Comparison of ENCODE assay signal across 8 mouse cellular contexts in genomic region chr6:72981124-72981651, GRCm38 (mm10). TPM values are rescaled to one million over a fixed set of nuclear protein-coding genes. Genes with fewer than 3 reads are reported as not detected.
DNase-seq lines count a peak whose midpoint lies in the region; ATAC-seq and TF ChIP-seq lines count a peak whose summit lies in the region.

No protein-coding gene starts in this region.

- no peak for TF ChIP-seq CTCF in midbrain, postnatal 0 days (IDR thresholded peaks at IDR 0.05)

- H3K4me3 ChIP-seq in forebrain, embryonic 11.5 days (ENCODE audit: low read depth, low read length), result no peak overlapping the region
- no peak overlapping the region for H3K4me3 ChIP-seq in forebrain, embryonic 13.5 days
- no peak overlapping the region for H3K4me3 ChIP-seq in brown adipose tissue, adult 24 weeks (ENCODE audit: insufficient read depth, low read depth, low read length)
- H3K4me3 ChIP-seq in heart, embryonic 11.5 days (ENCODE audit: low read depth, low read length), result no peak overlapping the region
- H3K4me3 ChIP-seq in midbrain, postnatal 0 days (ENCODE audit: low read depth, low read length), result no peak overlapping the region
- no peak overlapping the region for H3K4me3 ChIP-seq in forebrain, embryonic 16.5 days (replicated peaks; ENCODE audit: low read length)

- H3K27me3 ChIP-seq in forebrain, embryonic 11.5 days (ENCODE audit: control insufficient read depth, insufficient read depth, low read length), result no peaks in the 10 kb centered on the region
- H3K27me3 ChIP-seq in forebrain, embryonic 13.5 days, result no peaks in the 10 kb centered on the region
- H3K27me3 ChIP-seq in heart, embryonic 11.5 days (ENCODE audit: control insufficient read depth, insufficient read depth, low read length), result no peaks in the 10 kb centered on the region
- H3K27me3 ChIP-seq in midbrain, postnatal 0 days (ENCODE audit: insufficient read depth, low read length), result no peaks in the 10 kb centered on the region
- no peaks in the 10 kb centered on the region for H3K27me3 ChIP-seq in forebrain, embryonic 16.5 days (replicated peaks; ENCODE audit: control insufficient read depth, insufficient read depth, low read length)

- WGBS in forebrain, embryonic 11.5 days, result 48% methylated on average over 9 of the region's 9 CpGs
- WGBS in forebrain, embryonic 13.5 days, result 56% methylated on average over 9 of the region's 9 CpGs
- 22% methylated on average over 9 of the region's 9 CpGs for WGBS in heart, embryonic 11.5 days (ENCODE audit: insufficient replicate concordance)
- WGBS in midbrain, postnatal 0 days, result 44% methylated on average over 9 of the region's 9 CpGs
- WGBS in forebrain, embryonic 16.5 days, result 51% methylated on average over 9 of the region's 9 CpGs

- H3K4me2 ChIP-seq in forebrain, embryonic 11.5 days (ENCODE audit: low read depth, low read length, severe bottlenecking), result no peak overlapping the region
- H3K4me2 ChIP-seq in forebrain, embryonic 13.5 days, result no peak overlapping the region
- peak overlapping the region; percentile 32 for H3K4me2 ChIP-seq in heart, embryonic 11.5 days
- H3K4me2 ChIP-seq in midbrain, postnatal 0 days (ENCODE audit: low read depth, low read length, poor library complexity, severe bottlenecking), result no peak overlapping the region
- H3K4me2 ChIP-seq in forebrain, embryonic 16.5 days (ENCODE audit: low read length), result no peak overlapping the region

- no peak overlapping the region for H3K9ac ChIP-seq in forebrain, embryonic 11.5 days (ENCODE audit: low read length)
- H3K9ac ChIP-seq in forebrain, embryonic 13.5 days, result no peak overlapping the region
- no peak overlapping the region for H3K9ac ChIP-seq in heart, embryonic 11.5 days (ENCODE audit: low read depth, low read length)
- no peak overlapping the region for H3K9ac ChIP-seq in midbrain, postnatal 0 days (replicated peaks; ENCODE audit: low read length, poor library complexity, severe bottlenecking)
- H3K9ac ChIP-seq in forebrain, embryonic 16.5 days (replicated peaks; ENCODE audit: low read depth, low read length), result no peak overlapping the region

- no peak overlapping the region for H3K27ac ChIP-seq in forebrain, embryonic 11.5 days (ENCODE audit: low read depth, low read length)
- H3K27ac ChIP-seq in forebrain, embryonic 13.5 days, result no peak overlapping the region
- 0 out of 2 replicates have a peak overlapping the region, but pooled peaks have one; percentile 22 for H3K27ac ChIP-seq in brown adipose tissue, adult 24 weeks (replicated peaks; ENCODE audit: low read depth, low read length)
- no peak overlapping the region for H3K27ac ChIP-seq in heart, embryonic 11.5 days (ENCODE audit: low read depth, low read length)
- no peak overlapping the region for H3K27ac ChIP-seq in midbrain, postnatal 0 days (ENCODE audit: low read depth, low read length)
- no peak overlapping the region for H3K27ac ChIP-seq in forebrain, embryonic 16.5 days (ENCODE audit: low read length)

- DNase-seq in forebrain, embryonic 11.5 days (ENCODE audit: low spot score), result peak; percentile 59
- peak; percentile 73 to 78 for DNase-seq in kidney, postnatal 4 days
- peak; percentile 61 for DNase-seq in ovary, postnatal 14 days (ENCODE audit: low spot score)
- DNase-seq in midbrain, postnatal 0 days (ENCODE audit: low spot score), result no peak

- no peaks in the 10 kb centered on the region for H3K36me3 ChIP-seq in forebrain, embryonic 11.5 days (ENCODE audit: control insufficient read depth, insufficient read depth, low read length)
- no peaks in the 10 kb centered on the region for H3K36me3 ChIP-seq in forebrain, embryonic 13.5 days (ENCODE audit: poor library complexity, severe bottlenecking)
- no peaks in the 10 kb centered on the region for H3K36me3 ChIP-seq in heart, embryonic 11.5 days (ENCODE audit: control insufficient read depth, insufficient read depth, low read length)
- no peaks in the 10 kb centered on the region for H3K36me3 ChIP-seq in midbrain, postnatal 0 days (ENCODE audit: insufficient read depth, low read length)
- H3K36me3 ChIP-seq in forebrain, embryonic 16.5 days (ENCODE audit: control insufficient read depth, insufficient read depth), result no peaks in the 10 kb centered on the region

- ATAC-seq in forebrain, embryonic 11.5 days (replicated peaks; ENCODE audit: low FRiP score), result no peak
- no peak for ATAC-seq in forebrain, embryonic 13.5 days
- peak; percentile 52 for ATAC-seq in heart, embryonic 11.5 days (replicated peaks; ENCODE audit: insufficient number of reproducible peaks, low FRiP score, low TSS enrichment)
- ATAC-seq in midbrain, postnatal 0 days (ENCODE audit: low FRiP score), result no peak
- no peak for ATAC-seq in forebrain, embryonic 16.5 days

- H3K9me3 ChIP-seq in forebrain, embryonic 11.5 days (ENCODE audit: control insufficient read depth, low read length), result no peaks in the 10 kb centered on the region
- H3K9me3 ChIP-seq in forebrain, embryonic 13.5 days (replicated peaks), result no peaks in the 10 kb centered on the region
- no peaks in the 10 kb centered on the region for H3K9me3 ChIP-seq in heart, embryonic 11.5 days (replicated peaks; ENCODE audit: control insufficient read depth, low read length)
- no peaks in the 10 kb centered on the region for H3K9me3 ChIP-seq in midbrain, postnatal 0 days (ENCODE audit: low read length)
- H3K9me3 ChIP-seq in forebrain, embryonic 16.5 days (ENCODE audit: control insufficient read depth, low read length), result no peaks in the 10 kb centered on the region

- no peaks in the 10 kb centered on the region for H3K4me1 ChIP-seq in forebrain, embryonic 11.5 days (replicated peaks; ENCODE audit: control insufficient read depth, insufficient read depth, low read length)
- H3K4me1 ChIP-seq in forebrain, embryonic 13.5 days, result peaks cover 6% of the 10 kb centered on the region; the same call in 1 of the 2 replicates
- H3K4me1 ChIP-seq in brown adipose tissue, adult 24 weeks (ENCODE audit: control insufficient read depth, insufficient read depth, insufficient read length, low read length), result peaks cover 3% of the 10 kb centered on the region
- 0 out of 2 replicates have a peak, but pooled peaks cover 9% of the 10 kb centered on the region for H3K4me1 ChIP-seq in heart, embryonic 11.5 days (ENCODE audit: control insufficient read depth, insufficient read depth, low read length)
- H3K4me1 ChIP-seq in midbrain, postnatal 0 days (ENCODE audit: insufficient read depth, low read length), result no peaks in the 10 kb centered on the region
- H3K4me1 ChIP-seq in forebrain, embryonic 16.5 days (replicated peaks; ENCODE audit: control insufficient read depth, insufficient read depth, low read length), result no peaks in the 10 kb centered on the region

RNA-seq across cellular contexts. Expression of gene Tmsb10, which starts 22.6 kb away (rescaled TPM):
- polyA plus RNA-seq in forebrain, embryonic 11.5 days (2014; fragmentation: Nextera tagmentation; extraction: Ambion mirVana), result 2,631 and 2,769 TPM in 2 replicates
- 3,443 and 4,664 TPM in 2 replicates for polyA plus RNA-seq in forebrain, embryonic 13.5 days (2015; fragmentation: Nextera tagmentation; extraction: Ambion mirVana)
- 76.5 and 141 TPM in 2 replicates for polyA plus RNA-seq in brown adipose tissue, adult 24 weeks (2012; ENCODE audit: insufficient read depth, insufficient read length, missing spikeins)
- polyA plus RNA-seq in heart, embryonic 11.5 days (2014; fragmentation: Nextera tagmentation; extraction: Ambion mirVana), result 1,975 and 2,031 TPM in 2 replicates
- 504 and 572 TPM in 2 replicates for total RNA-seq in midbrain, postnatal 0 days (2014; rRNA removed)
- 6,498 and 6,879 TPM in 2 replicates for polyA plus RNA-seq in midbrain, postnatal 0 days (2015; fragmentation: Nextera tagmentation; extraction: Ambion mirVana)
- polyA plus RNA-seq in forebrain, embryonic 16.5 days (2015; fragmentation: Nextera tagmentation; extraction: Ambion mirVana), result 3,396 and 3,669 TPM in 2 replicates

Comparison
In these comparisons a context has a peak if more than half of its experiments do, and no peak if none do; other contexts are left out.
1. RNA of gene Tmsb10, which starts 22.6 kb away (polyA plus RNA-seq): 6,498 to 6,879 TPM in midbrain, postnatal 0 days, 3,443 to 4,664 TPM in forebrain, embryonic 13.5 days, 3,396 to 3,669 TPM in forebrain, embryonic 16.5 days, 2,631 to 2,769 TPM in forebrain, embryonic 11.5 days and 1,975 to 2,031 TPM in heart, embryonic 11.5 days; 76.5 to 141 TPM in brown adipose tissue, adult 24 weeks; every median in the first group is over 10 times any median in the second.